Mouse (Mus musculus): ENCODE results near the gene Tmcc1. TPM values are rescaled to one million over a fixed set of nuclear protein-coding genes. Genes with fewer than 3 reads are reported as not detected.

Gene Tmcc1
- polyA plus RNA-seq, 1 experiment from 2014 or later = 9.4 TPM

DNA sequence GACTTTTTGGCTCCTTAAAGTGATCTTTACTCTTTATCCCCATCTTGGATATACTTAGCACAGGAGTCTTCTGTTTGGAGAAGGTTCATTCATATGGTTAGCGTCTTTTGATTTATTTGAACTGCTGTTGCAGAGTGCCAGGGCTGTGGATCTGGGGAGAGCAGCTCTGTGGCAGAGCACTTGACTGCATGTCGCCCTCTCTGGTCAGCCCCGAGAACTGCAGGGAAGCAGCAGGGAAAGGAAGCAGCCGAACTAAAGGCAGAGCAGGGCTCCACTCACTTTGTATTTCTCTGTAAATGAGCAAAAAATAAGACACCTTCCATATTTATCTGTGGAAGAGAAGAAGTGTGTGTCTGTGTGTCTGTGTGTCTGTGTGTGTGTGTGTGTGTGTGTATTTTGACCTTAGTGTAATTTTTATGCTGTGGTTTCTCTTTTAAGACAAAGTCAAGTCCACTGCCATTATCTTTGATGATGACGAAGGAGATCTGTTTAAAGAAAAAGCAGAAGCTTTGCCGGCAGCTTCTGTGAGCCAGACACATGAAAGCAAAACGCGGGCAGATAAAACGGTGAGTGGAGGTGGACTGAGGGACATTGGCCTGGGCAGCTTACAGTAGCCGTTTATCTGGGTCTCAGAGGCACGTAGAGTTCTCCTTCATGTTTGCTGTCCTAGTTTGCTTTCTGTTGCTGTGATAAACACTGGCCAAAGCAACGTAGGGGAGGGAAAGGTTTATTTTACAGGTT, 35.7 kb upstream of the Tmcc1 start:
- no peak overlapping the region for H3K27ac ChIP-seq (replicated peaks)
- H3K9ac ChIP-seq (ENCODE audit: low read length) = no peak overlapping the region
- DNase-seq (ENCODE audit: low spot score) = peak; percentile 71
- H3K36me3 ChIP-seq (ENCODE audit: control insufficient read depth, insufficient read depth, low read length) = peaks cover 9% of the 10 kb centered on the region; the same call in 1 of the 2 replicates
- TF ChIP-seq CTCF (IDR thresholded peaks at IDR 0.05; ENCODE audit: low read depth) (peak; percentile 87), EP300 (optimal IDR thresholded peaks at IDR 0.05) (no peak)
- no peaks in the 10 kb centered on the region for H3K4me1 ChIP-seq (replicated peaks; ENCODE audit: control insufficient read depth, insufficient read depth)
- no peaks in the 10 kb centered on the region for H3K9me3 ChIP-seq (ENCODE audit: control insufficient read depth, low read length)
- no peak overlapping the region for H3K4me2 ChIP-seq (replicated peaks; ENCODE audit: low read depth)
- peak; percentile 68 for ATAC-seq (ENCODE audit: low FRiP score, low TSS enrichment)
- no peaks in the 10 kb centered on the region for H3K27me3 ChIP-seq (ENCODE audit: control insufficient read depth, insufficient read depth, low read length)
- H3K4me3 ChIP-seq (ENCODE audit: low read depth, low read length) = no peak overlapping the region
- WGBS = 56% methylated on average over 12 of the region's 12 CpGs

DNA sequence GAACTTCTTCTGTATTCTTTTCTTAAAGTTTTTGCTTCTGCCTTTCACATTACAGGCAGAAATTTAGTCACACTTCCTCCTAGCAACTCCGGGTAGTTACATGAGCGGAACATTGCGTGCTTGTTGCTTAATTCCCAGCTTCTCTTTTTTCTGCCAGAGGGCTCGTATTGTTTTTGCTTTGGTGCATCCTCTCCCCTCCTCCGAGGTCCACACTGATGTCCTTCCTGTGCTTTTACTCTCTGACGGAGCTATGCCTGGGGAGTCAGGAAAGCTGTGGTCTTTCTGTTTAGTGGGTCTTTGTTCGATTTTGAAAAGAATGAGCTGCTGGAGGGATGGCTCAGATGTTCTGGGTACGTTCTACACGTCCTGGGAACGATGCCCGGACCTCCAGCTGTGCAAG, 34.5 kb upstream of the Tmcc1 start:
- ATAC-seq (ENCODE audit: low FRiP score, low TSS enrichment) (no peak), DNase-seq (ENCODE audit: low spot score) (no peak)
- H3K27me3 ChIP-seq (ENCODE audit: control insufficient read depth, insufficient read depth, low read length) = no peaks in the 10 kb centered on the region
- H3K4me3 ChIP-seq (ENCODE audit: low read depth, low read length) = no peak overlapping the region
- no peaks in the 10 kb centered on the region for H3K9me3 ChIP-seq (ENCODE audit: control insufficient read depth, low read length)
- TF ChIP-seq CTCF (IDR thresholded peaks at IDR 0.05; ENCODE audit: low read depth) (no peak), EP300 (optimal IDR thresholded peaks at IDR 0.05) (no peak)
- no peak overlapping the region for H3K27ac ChIP-seq (replicated peaks)
- peaks cover 11% of the 10 kb centered on the region for H3K36me3 ChIP-seq (ENCODE audit: control insufficient read depth, insufficient read depth, low read length)
- 74% methylated on average over 11 of the region's 11 CpGs for WGBS
- H3K9ac ChIP-seq (ENCODE audit: low read length) = no peak overlapping the region
- no peaks in the 10 kb centered on the region for H3K4me1 ChIP-seq (replicated peaks; ENCODE audit: control insufficient read depth, insufficient read depth)
- no peak overlapping the region for H3K4me2 ChIP-seq (replicated peaks; ENCODE audit: low read depth)

DNA sequence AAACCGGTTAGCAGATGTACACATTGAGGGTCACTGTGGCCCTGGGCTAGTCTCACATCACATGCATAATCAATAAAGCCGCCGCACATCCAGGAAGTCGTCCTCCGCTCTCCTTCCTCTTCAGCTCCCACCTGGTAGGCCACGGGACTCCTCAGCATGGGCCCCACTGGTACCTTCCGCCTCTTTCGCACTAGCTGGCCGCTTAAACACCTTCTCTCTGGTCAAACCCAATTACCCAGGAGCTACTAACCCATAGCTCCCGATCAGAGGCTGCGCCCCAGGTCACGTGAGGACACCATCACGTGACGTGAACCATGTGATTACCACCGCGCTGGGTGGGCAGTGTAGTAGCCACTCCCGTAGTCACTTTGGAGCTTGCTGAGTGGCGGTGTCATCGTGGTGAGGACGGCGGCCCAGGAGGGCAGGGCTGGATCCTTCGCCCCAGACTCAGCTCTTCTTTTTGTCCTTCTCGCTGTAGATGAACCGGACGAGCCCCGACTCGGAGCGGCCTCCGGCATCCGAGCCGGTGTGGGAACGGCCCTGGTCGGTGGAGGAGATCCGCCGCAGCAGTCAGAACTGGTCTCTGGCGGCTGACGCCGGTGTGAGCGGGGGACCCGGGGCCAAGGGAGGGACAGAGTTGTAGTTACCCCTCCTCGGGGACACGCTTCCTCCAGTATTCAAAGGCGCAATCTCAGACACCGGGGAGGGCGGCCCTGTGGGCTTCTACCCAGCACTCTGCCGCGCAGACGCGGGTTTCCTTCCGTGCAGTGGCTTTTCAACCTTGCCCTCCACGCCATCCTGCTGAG, 14.6 kb upstream of the Tmcc1 start, which contains the start of gene Washc2:
TSS of gene Washc2 (plus strand) at position 310 of the 806 bp plus-strand sequence.
- Histone ChIP-seq H3K9ac (ENCODE audit: low read length) (peak within 1 kb of the TSS; percentile 77), H3K27ac (replicated peaks) (peak within 1 kb of the TSS; percentile 81), H3K27me3 (ENCODE audit: control insufficient read depth, insufficient read depth, low read length) (no peaks in the 10 kb centered on the region), H3K4me2 (replicated peaks; ENCODE audit: low read depth) (peak within 1 kb of the TSS; percentile 70), H3K9me3 (ENCODE audit: control insufficient read depth, low read length) (no peaks in the 10 kb centered on the region), H3K4me3 (ENCODE audit: low read depth, low read length) (peak within 1 kb of the TSS; percentile 71), H3K4me1 (replicated peaks; ENCODE audit: control insufficient read depth, insufficient read depth) (no peaks in the 10 kb centered on the region), H3K36me3 (ENCODE audit: control insufficient read depth, insufficient read depth, low read length) (peaks cover 10% of the 10 kb centered on the region; the same call in 1 of the 2 replicates)
- no peak for TF ChIP-seq EP300 (optimal IDR thresholded peaks at IDR 0.05)
- no peak for TF ChIP-seq CTCF (IDR thresholded peaks at IDR 0.05; ENCODE audit: low read depth)
- peak; percentile 98 for ATAC-seq (ENCODE audit: low FRiP score, low TSS enrichment)
- under 1% methylated on average over 51 of the region's 51 CpGs for WGBS
- DNase-seq (ENCODE audit: low spot score) = peak; percentile 95

DNA sequence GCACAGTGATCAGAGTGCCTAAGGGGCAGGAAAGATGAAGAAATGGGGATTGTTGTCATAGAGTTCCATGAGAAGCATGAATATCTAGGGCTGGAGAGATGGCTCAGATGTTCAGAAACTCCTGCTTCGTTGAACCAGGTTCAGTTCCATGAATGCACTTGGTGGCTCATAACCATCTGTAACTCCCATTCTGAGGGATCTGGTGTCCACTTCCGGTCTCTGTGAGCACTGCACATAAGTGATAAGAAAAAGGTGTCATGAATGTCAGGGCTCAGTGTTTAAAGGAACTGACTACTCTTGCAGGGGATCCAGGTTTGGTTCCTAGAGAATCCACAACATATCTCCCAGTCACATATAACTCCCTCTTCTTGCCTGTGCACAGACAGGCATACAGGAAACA, 6.4 kb upstream of the Tmcc1 start:
- Histone ChIP-seq H3K27ac (replicated peaks) (no peak overlapping the region), H3K4me1 (replicated peaks; ENCODE audit: control insufficient read depth, insufficient read depth) (no peaks in the 10 kb centered on the region), H3K27me3 (ENCODE audit: control insufficient read depth, insufficient read depth, low read length) (no peaks in the 10 kb centered on the region), H3K4me3 (ENCODE audit: low read depth, low read length) (no peak overlapping the region), H3K36me3 (ENCODE audit: control insufficient read depth, insufficient read depth, low read length) (no peaks in the 10 kb centered on the region), H3K4me2 (replicated peaks; ENCODE audit: low read depth) (no peak overlapping the region), H3K9me3 (ENCODE audit: control insufficient read depth, low read length) (no peaks in the 10 kb centered on the region), H3K9ac (ENCODE audit: low read length) (no peak overlapping the region)
- WGBS = 77% methylated on average over 2 of the region's 2 CpGs
- ATAC-seq (ENCODE audit: low FRiP score, low TSS enrichment) (no peak), DNase-seq (ENCODE audit: low spot score) (no peak)
- TF ChIP-seq EP300 (optimal IDR thresholded peaks at IDR 0.05) = no peak
- no peak for TF ChIP-seq CTCF (IDR thresholded peaks at IDR 0.05; ENCODE audit: low read depth)

DNA sequence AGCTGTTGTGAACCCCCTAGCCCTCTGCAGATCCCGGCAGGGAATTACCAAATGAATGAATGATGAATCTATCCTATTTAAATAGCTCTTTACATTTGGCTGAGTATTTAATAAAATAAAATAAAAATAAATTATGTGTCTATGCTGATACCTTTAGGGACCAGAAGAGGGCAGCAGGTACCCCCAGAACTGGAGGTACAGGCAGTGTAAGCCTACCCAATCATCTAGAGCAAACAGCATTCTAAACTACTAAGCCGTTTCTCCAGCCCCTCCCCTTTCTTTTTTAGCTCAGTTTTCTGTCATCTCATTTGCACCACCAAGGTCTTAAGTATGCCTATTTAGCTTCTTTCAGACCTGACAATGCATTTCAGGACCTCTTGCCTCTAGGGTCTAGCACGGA, 4.9 kb upstream of the Tmcc1 start:
- ATAC-seq (ENCODE audit: low FRiP score, low TSS enrichment) (no peak; the same call in 1 of the 2 replicates), DNase-seq (ENCODE audit: low spot score) (no peak)
- no peak overlapping the region for H3K27ac ChIP-seq (replicated peaks)
- no peaks in the 10 kb centered on the region for H3K27me3 ChIP-seq (ENCODE audit: control insufficient read depth, insufficient read depth, low read length)
- no peaks in the 10 kb centered on the region for H3K36me3 ChIP-seq (ENCODE audit: control insufficient read depth, insufficient read depth, low read length)
- H3K4me2 ChIP-seq (replicated peaks; ENCODE audit: low read depth) = no peak overlapping the region
- no peaks in the 10 kb centered on the region for H3K9me3 ChIP-seq (ENCODE audit: control insufficient read depth, low read length)
- 34% methylated on average over 3 of the region's 3 CpGs for WGBS
- H3K9ac ChIP-seq (ENCODE audit: low read length) = no peak overlapping the region
- no peak overlapping the region for H3K4me3 ChIP-seq (ENCODE audit: low read depth, low read length)
- H3K4me1 ChIP-seq (replicated peaks; ENCODE audit: control insufficient read depth, insufficient read depth) = no peaks in the 10 kb centered on the region
- peak; percentile 74 for TF ChIP-seq CTCF (IDR thresholded peaks at IDR 0.05; ENCODE audit: low read depth)
- TF ChIP-seq EP300 (optimal IDR thresholded peaks at IDR 0.05) = no peak

Data from stomach, postnatal 0 days (tissue).